ENCODE assay signal across 9 mouse cellular contexts in genomic region chr4:99881882-99882281, GRCm38 (mm10). TPM values are rescaled to one million over a fixed set of nuclear protein-coding genes. Genes with fewer than 3 reads are reported as not detected.
DNase-seq lines count a peak whose midpoint lies in the region; ATAC-seq lines count a peak whose summit lies in the region.
"Had no signal": no experiment of that assay in that cellular context is flagged by ENCODE, and none has a peak within 500 bp of the region (broad histone marks: within the 10 kb centered on the region; RNA-seq: fewer than 3 reads in every experiment).

No protein-coding gene starts in this region.

- no peaks in the 10 kb centered on the region for H3K27me3 ChIP-seq in embryonic facial prominence, embryonic 11.5 days (ENCODE audit: control insufficient read depth, insufficient read depth, low read length)
- no peaks in the 10 kb centered on the region for H3K27me3 ChIP-seq in embryonic facial prominence, embryonic 10.5 days (replicated peaks; ENCODE audit: low read depth, poor library complexity, severe bottlenecking)
- no peaks in the 10 kb centered on the region for H3K27me3 ChIP-seq in forebrain, embryonic 12.5 days

- intact Hi-C loops in left cerebral cortex, postnatal 36 days (cut with DNase I) = no loop called here
- intact Hi-C loops in left cerebral cortex, postnatal 25 days (cut with DNase I) = no loop called here

- peak; percentile 64 for DNase-seq in embryonic facial prominence, embryonic 11.5 days (ENCODE audit: low spot score)
- DNase-seq in embryonic facial prominence, embryonic 10.5 days (ENCODE audit: low spot score) = no peak
- DNase-seq in left cerebral cortex, adult 18-20 months (ENCODE audit: low spot score in 2 of 2) = peak; percentile 8 to 48
- DNase-seq in left cerebral cortex, postnatal 36 days (ENCODE audit: low spot score in 2 of 2) = no peak
- DNase-seq in NIH3T3 (ENCODE audit: low read depth) = peak; percentile 83
- peak; percentile 17 to 46 for DNase-seq in left cerebral cortex, postnatal 25 days (ENCODE audit: low spot score in 2 of 2)
- no peak for DNase-seq in testis, postnatal 10 days (ENCODE audit: low spot score)

- H3K36me3 ChIP-seq in embryonic facial prominence, embryonic 11.5 days (replicated peaks; ENCODE audit: control insufficient read depth, insufficient read depth, low read depth, low read length) = no peaks in the 10 kb centered on the region
- H3K36me3 ChIP-seq in embryonic facial prominence, embryonic 10.5 days (replicated peaks) = no peaks in the 10 kb centered on the region; the same call in 1 of the 2 replicates
- H3K36me3 ChIP-seq in forebrain, embryonic 12.5 days (replicated peaks) = no peaks in the 10 kb centered on the region

- no peak overlapping the region for H3K4me3 ChIP-seq in embryonic facial prominence, embryonic 11.5 days (ENCODE audit: low read depth, low read length)
- no peak overlapping the region for H3K4me3 ChIP-seq in embryonic facial prominence, embryonic 10.5 days
- no peak overlapping the region for H3K4me3 ChIP-seq in forebrain, embryonic 12.5 days (replicated peaks)

- no peak for ATAC-seq in embryonic facial prominence, embryonic 11.5 days (replicated peaks; ENCODE audit: insufficient number of reproducible peaks, low FRiP score, low TSS enrichment, low read depth)
- ATAC-seq in forebrain, embryonic 12.5 days (ENCODE audit: low FRiP score) = no peak

- H3K9ac ChIP-seq in embryonic facial prominence, embryonic 11.5 days (replicated peaks; ENCODE audit: low read length) = no peak overlapping the region
- no peak overlapping the region for H3K9ac ChIP-seq in forebrain, embryonic 12.5 days

- H3K4me1 ChIP-seq in embryonic facial prominence, embryonic 11.5 days (ENCODE audit: control insufficient read depth, insufficient read depth, low read length) = no peaks in the 10 kb centered on the region
- H3K4me1 ChIP-seq in embryonic facial prominence, embryonic 10.5 days = no peaks in the 10 kb centered on the region
- 0 out of 2 replicates have a peak, but pooled peaks cover 4% of the 10 kb centered on the region for H3K4me1 ChIP-seq in forebrain, embryonic 12.5 days

- H3K4me2 ChIP-seq in embryonic facial prominence, embryonic 11.5 days (ENCODE audit: low read depth, low read length) = no peak overlapping the region
- H3K4me2 ChIP-seq in forebrain, embryonic 12.5 days = no peak overlapping the region

- no peaks in the 10 kb centered on the region for H3K9me3 ChIP-seq in embryonic facial prominence, embryonic 11.5 days (replicated peaks; ENCODE audit: control insufficient read depth, low read length)
- H3K9me3 ChIP-seq in embryonic facial prominence, embryonic 10.5 days = no peaks in the 10 kb centered on the region
- H3K9me3 ChIP-seq in forebrain, embryonic 12.5 days = no peaks in the 10 kb centered on the region
- H3K9me3 ChIP-seq: G1E had no signal

- no peak overlapping the region for H3K27ac ChIP-seq in embryonic facial prominence, embryonic 11.5 days (replicated peaks; ENCODE audit: low read depth, low read length)
- no peak overlapping the region for H3K27ac ChIP-seq in embryonic facial prominence, embryonic 10.5 days (replicated peaks)
- H3K27ac ChIP-seq in forebrain, embryonic 12.5 days = no peak overlapping the region

RNA-seq across cellular contexts. Expression of gene Pgm1, which starts 47.3 kb away (rescaled TPM):
- 53.8 and 58.2 TPM in 2 replicates for polyA plus RNA-seq in embryonic facial prominence, embryonic 11.5 days (2014; fragmentation: Nextera tagmentation; extraction: Ambion mirVana)
- polyA plus RNA-seq in embryonic facial prominence, embryonic 10.5 days (2016; fragmentation: Nextera tagmentation; extraction: Ambion mirVana) = 62.9 and 77.5 TPM in 2 replicates
- 10 to 100 TPM; 54.8 to 55.3 TPM for total RNA-seq in left cerebral cortex, adult 18-20 months (2021)
- 10 to 100 TPM; 52.5 to 53.8 TPM for total RNA-seq in left cerebral cortex, postnatal 36 days (2021)
- total RNA-seq in left cerebral cortex, postnatal 25 days (2021) = 10 to 100 TPM; 50.4 to 52.2 TPM
- 32.6 and 36.5 TPM in 2 replicates for polyA plus RNA-seq in forebrain, embryonic 12.5 days (2016; fragmentation: Nextera tagmentation; extraction: Ambion mirVana)

RNA-seq across cellular contexts. Expression of gene Itgb3bp, which starts 47.7 kb away (rescaled TPM):
- 50.1 and 56.8 TPM in 2 replicates for polyA plus RNA-seq in embryonic facial prominence, embryonic 11.5 days (2014; fragmentation: Nextera tagmentation; extraction: Ambion mirVana)
- 52.7 and 55.7 TPM in 2 replicates for polyA plus RNA-seq in embryonic facial prominence, embryonic 10.5 days (2016; fragmentation: Nextera tagmentation; extraction: Ambion mirVana)
- total RNA-seq in left cerebral cortex, adult 18-20 months (2021) = 1 to 10 TPM; 3.3 to 5.6 TPM
- 1 to 10 TPM; 4.7 to 5.9 TPM for total RNA-seq in left cerebral cortex, postnatal 36 days (2021)
- 1 to 10 TPM; 3.3 to 3.9 TPM for total RNA-seq in left cerebral cortex, postnatal 25 days (2021)
- polyA plus RNA-seq in forebrain, embryonic 12.5 days (2016; fragmentation: Nextera tagmentation; extraction: Ambion mirVana) = 54.3 and 57.3 TPM in 2 replicates

RNA-seq across cellular contexts. Expression of gene Efcab7, which starts 52.9 kb away (rescaled TPM):
- 29.5 and 35.1 TPM in 2 replicates for polyA plus RNA-seq in embryonic facial prominence, embryonic 11.5 days (2014; fragmentation: Nextera tagmentation; extraction: Ambion mirVana)
- polyA plus RNA-seq in embryonic facial prominence, embryonic 10.5 days (2016; fragmentation: Nextera tagmentation; extraction: Ambion mirVana) = 22.9 and 23.7 TPM in 2 replicates
- total RNA-seq in left cerebral cortex, adult 18-20 months (2021) = 1 to 10 TPM; 3.3 to 5.4 TPM
- 1 to 10 TPM; 6.5 to 7.3 TPM for total RNA-seq in left cerebral cortex, postnatal 36 days (2021)
- total RNA-seq in left cerebral cortex, postnatal 25 days (2021) = 1 to 10 TPM; 4.4 to 5.5 TPM
- polyA plus RNA-seq in forebrain, embryonic 12.5 days (2016; fragmentation: Nextera tagmentation; extraction: Ambion mirVana) = 28.9 and 30.8 TPM in 2 replicates

Comparison
In these comparisons a context has a peak if more than half of its experiments do, and no peak if none do; other contexts are left out.
1. DNase-seq: peak in embryonic facial prominence, embryonic 11.5 days (single experiment), left cerebral cortex, adult 18-20 months (2 of 2), NIH3T3 (single experiment) and left cerebral cortex, postnatal 25 days (2 of 2); none in embryonic facial prominence, embryonic 10.5 days (single experiment), left cerebral cortex, postnatal 36 days (0 of 2) and testis, postnatal 10 days (single experiment).